Mouse (Mus musculus): ENCODE measurements at regions not wholly inside any gene's neighbourhood (a gene's known extent, or its start where the extent isn't known, plus 50 kb on each side); places are given as distances from the start of the nearest gene placed in this dataset.
A peak's percentile ranks its signal among the peaks of the same experiment; 100 is the strongest.

DNA sequence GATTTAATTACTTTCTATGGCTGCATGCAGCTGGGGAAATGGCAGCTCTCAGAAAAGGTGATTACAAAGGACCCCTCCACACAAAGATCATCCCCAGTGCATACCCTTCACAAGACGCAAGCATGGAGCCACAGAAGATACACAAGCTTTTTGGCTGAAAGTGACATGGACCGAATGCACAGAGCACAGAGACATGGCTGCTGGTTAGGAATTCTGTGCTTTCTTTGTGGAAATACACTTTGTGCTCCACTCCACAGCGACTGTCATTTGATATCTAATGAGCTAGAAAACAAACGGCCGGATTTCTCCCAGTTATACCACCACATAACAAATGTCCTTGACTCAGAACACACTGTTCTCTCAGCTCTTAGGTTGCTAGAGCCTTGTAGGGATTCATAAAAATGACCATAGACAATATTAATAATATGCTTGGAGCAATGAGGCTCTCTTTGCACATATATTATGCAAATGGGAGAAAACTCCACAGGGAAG is 132.1 kb upstream of the Fat4 start:
- no peak overlapping the region for H3K4me2 ChIP-seq (replicated peaks)
- no peaks in the 10 kb centered on the region for H3K27me3 ChIP-seq (replicated peaks)
- H3K4me3 ChIP-seq (replicated peaks): no peak overlapping the region
- WGBS: 60% methylated on average over 5 of the region's 5 CpGs
- H3K36me3 ChIP-seq: no peaks in the 10 kb centered on the region
- ATAC-seq: no peak
- H3K9ac ChIP-seq: no peak overlapping the region
- no peak overlapping the region for H3K27ac ChIP-seq
- no peaks in the 10 kb centered on the region for H3K9me3 ChIP-seq
- H3K4me1 ChIP-seq (replicated peaks): no peaks in the 10 kb centered on the region

DNA sequence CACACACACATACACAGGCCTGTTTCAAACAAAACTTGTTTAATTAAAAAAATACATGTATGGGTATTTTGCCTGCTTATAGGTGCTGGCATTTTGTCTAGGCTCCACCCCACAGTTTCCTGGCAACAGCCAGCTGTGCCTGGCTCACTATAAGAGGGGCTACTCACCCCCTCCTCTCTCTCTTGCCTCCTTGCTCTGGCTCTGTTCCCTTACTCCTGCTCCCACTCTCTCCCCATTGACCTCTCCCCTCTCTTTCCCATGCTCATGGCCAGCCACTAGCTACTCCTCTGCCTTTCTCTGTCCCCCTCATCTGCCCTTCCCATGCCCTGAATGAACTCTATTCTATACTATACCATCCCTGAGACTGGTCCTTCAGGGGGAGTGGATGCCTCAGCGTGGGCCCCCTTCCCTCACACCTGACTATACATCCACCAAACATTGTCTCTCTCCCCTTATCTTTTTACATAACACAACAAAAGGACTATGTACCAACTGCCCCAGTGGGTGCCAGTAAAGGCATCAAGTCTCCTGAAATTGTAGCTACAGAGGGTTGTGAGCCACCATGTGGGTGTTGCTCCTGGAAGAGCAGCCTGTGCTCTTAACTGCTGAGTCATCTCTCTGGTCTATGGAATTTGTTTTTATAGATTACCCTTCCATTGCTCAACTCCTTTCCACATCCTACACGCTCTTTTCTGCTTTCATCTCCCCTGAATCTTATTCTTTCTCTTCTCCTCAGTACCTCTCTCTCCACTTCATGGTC is 133.1 kb upstream of the Fat4 start:
- no peak for ATAC-seq

DNA sequence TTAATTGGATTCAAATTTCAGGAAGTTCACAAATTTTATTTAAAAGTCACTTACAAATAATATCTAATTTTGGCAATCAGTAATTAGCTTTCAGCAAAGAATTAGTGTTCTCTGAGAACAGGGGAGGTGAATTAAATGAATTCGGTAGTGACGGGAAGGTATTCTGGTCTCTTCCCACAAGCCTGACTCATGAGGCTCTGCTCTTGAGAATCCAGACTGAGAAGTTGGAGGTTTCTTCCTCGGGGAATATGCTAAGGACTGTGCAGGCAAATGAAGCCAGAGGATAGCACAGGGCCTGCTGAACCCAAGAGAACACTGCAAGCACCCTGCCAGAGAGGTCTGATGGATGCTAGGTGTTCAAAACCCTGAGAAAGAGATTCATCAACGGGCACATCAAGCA is 144.6 kb upstream of the Fat4 start:
- Histone ChIP-seq H3K4me1 (replicated peaks) (no peaks in the 10 kb centered on the region), H3K4me2 (replicated peaks) (no peak overlapping the region), H3K9me3 (no peaks in the 10 kb centered on the region), H3K27me3 (replicated peaks) (no peaks in the 10 kb centered on the region), H3K4me3 (replicated peaks) (no peak overlapping the region), H3K36me3 (no peaks in the 10 kb centered on the region), H3K9ac (no peak overlapping the region), H3K27ac (no peak overlapping the region)
- ATAC-seq: no peak
- WGBS: 81% methylated on average over 4 of the region's 4 CpGs

More for the DNA sequence above, 133.1 kb upstream of the Fat4 start:
- no peak overlapping the region for H3K9ac ChIP-seq
- no peaks in the 10 kb centered on the region for H3K9me3 ChIP-seq
- no peaks in the 10 kb centered on the region for H3K4me1 ChIP-seq (replicated peaks)
- H3K27me3 ChIP-seq (replicated peaks): no peaks in the 10 kb centered on the region
- no peak overlapping the region for H3K4me2 ChIP-seq (replicated peaks)
- no peak overlapping the region for H3K4me3 ChIP-seq (replicated peaks)
- 77% methylated on average over 2 of the region's 2 CpGs for WGBS
- no peak overlapping the region for H3K27ac ChIP-seq
- H3K36me3 ChIP-seq: no peaks in the 10 kb centered on the region

DNA sequence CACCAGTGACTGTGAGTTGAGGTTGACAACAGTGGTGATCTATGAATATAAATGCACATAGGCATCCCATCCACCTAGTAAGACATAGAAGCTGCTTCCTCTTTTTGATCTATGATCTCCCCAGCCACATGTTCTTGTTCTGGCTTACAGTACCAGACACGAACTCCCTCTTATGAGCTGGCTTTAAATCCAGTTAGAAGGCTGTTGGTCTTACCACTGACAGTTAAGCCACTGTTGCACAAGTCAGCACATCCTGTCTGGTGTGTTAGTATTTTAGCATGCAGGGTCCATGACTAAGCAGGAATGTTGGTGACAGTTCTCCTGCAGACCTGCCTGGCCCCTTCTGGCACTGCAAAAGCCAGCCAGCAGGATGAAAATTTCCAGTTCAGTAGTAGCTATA is 164.1 kb upstream of the Fat4 start:
- Histone ChIP-seq H3K9ac (no peak overlapping the region), H3K4me1 (replicated peaks) (no peaks in the 10 kb centered on the region), H3K27me3 (replicated peaks) (no peaks in the 10 kb centered on the region), H3K9me3 (no peaks in the 10 kb centered on the region), H3K36me3 (no peaks in the 10 kb centered on the region), H3K4me2 (replicated peaks) (no peak overlapping the region), H3K27ac (no peak overlapping the region), H3K4me3 (replicated peaks) (no peak overlapping the region)
- WGBS: 66% methylated on average over 1 of the region's 1 CpGs
- no peak for ATAC-seq

DNA sequence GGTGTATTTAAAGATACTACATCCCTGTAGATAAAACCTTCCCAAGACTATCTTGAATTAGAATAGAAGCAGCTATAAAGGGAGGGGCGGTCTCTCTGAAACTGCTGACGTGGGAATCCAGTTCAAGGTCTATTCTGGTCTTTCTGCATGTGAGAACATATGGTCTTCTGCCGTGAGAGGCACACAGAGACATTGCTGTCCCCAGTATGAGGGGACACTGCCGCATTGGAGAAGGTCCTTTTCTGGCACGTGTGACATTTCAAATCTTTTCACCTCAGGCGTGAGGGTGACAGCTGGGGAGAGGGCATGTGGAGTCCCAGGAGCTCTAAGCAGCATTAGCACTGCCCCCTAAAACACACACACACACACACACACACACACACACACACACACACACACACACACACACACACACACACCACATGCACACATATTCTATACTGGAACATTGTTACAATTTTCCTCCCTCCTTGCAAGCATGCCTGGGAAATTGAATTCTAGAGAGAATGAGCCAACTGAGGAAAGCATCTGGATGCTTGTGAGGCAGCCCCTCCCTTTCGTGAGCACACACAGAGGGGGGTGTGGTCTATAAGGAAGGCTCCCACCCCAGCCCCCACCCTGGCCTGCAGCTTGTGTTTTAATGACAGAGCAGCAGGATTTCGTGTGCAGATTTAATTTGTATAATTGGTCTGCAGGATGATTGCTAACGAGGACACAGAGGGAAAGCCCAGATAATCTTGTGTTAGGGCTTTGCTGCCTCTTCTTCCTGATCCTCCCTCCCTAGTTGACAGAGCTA is 174.5 kb upstream of the Fat4 start:
- Histone ChIP-seq H3K4me1 (replicated peaks) (no peaks in the 10 kb centered on the region), H3K4me3 (replicated peaks) (no peak overlapping the region), H3K36me3 (no peaks in the 10 kb centered on the region), H3K27ac (no peak overlapping the region), H3K9ac (no peak overlapping the region), H3K9me3 (no peaks in the 10 kb centered on the region), H3K27me3 (replicated peaks) (no peaks in the 10 kb centered on the region), H3K4me2 (replicated peaks) (no peak overlapping the region)
- peak; percentile 40; the same call in 1 of the 2 replicates for ATAC-seq
- WGBS: 38% methylated on average over 9 of the region's 9 CpGs

DNA sequence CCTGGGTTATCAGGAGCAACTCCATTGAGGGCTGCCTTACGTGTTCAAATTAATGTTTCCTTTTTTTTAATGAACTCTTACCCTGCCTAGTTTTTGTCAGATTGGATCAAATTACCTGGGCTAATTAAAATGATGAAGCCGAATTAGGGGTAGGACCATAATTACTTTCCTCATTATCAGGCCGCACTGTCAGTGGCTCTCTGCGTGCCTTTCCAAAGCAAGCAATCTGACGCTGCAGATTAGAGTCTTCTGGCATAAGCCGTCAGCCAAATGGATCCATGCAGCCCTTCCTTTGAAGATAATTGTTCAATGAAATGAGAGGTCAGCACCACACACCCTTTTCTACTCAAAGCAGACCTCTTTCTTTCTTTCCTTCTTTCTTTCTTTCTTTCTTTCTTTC is 175.5 kb upstream of the Fat4 start:
- ATAC-seq: no peak
- H3K4me2 ChIP-seq (replicated peaks): no peak overlapping the region
- H3K9ac ChIP-seq: no peak overlapping the region
- no peak overlapping the region for H3K27ac ChIP-seq
- H3K9me3 ChIP-seq: no peaks in the 10 kb centered on the region
- 52% methylated on average over 6 of the region's 6 CpGs for WGBS
- H3K27me3 ChIP-seq (replicated peaks): no peaks in the 10 kb centered on the region
- H3K4me3 ChIP-seq (replicated peaks): no peak overlapping the region
- no peaks in the 10 kb centered on the region for H3K36me3 ChIP-seq
- no peaks in the 10 kb centered on the region for H3K4me1 ChIP-seq (replicated peaks)

DNA sequence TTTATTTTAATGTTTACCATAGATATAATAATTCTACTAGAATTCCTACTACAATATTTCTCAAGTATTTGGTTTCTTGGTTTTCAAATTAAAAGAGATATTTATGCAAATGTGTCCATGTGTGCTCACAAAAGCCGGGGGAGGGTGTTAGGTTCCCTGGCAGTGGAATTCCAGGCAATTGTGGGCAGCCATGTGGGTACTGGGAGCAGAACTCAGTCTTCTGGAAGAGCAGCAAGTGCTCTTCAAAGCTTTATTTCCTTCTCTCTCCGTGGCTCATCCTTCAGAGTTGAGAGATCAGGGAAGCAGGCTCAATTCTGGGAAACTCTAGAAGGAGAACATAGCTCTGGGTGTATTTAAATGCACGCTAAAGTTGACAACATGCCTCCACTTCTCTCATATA is 178.8 kb upstream of the Fat4 start:
- Histone ChIP-seq H3K4me2 (replicated peaks) (no peak overlapping the region), H3K27me3 (replicated peaks) (no peaks in the 10 kb centered on the region), H3K27ac (no peak overlapping the region), H3K4me1 (replicated peaks) (no peaks in the 10 kb centered on the region), H3K36me3 (no peaks in the 10 kb centered on the region), H3K9me3 (no peaks in the 10 kb centered on the region), H3K9ac (no peak overlapping the region), H3K4me3 (replicated peaks) (no peak overlapping the region)
- 73% methylated on average over 3 of the region's 3 CpGs for WGBS
- no peak for ATAC-seq

DNA sequence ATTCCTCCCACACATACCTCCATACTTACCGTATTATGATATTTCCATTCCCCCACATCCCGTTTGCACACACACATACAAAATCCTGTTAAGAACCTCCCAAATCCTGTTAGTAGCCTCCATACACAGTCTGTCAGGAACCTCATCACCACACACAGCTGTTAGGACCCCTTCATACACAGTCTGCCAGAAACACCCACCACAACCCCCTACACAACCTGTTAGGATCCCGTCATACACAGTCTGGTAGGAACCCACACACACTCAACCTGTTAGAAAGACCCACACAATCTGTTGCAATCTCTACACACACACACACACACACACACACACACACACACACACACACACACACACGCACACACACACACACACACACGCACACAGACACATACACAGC is 187.5 kb upstream of the Fat4 start:
- Histone ChIP-seq H3K27ac (no peak overlapping the region), H3K4me3 (replicated peaks) (no peak overlapping the region), H3K4me1 (replicated peaks) (no peaks in the 10 kb centered on the region), H3K36me3 (no peaks in the 10 kb centered on the region), H3K27me3 (replicated peaks) (no peaks in the 10 kb centered on the region), H3K9me3 (no peaks in the 10 kb centered on the region), H3K4me2 (replicated peaks) (no peak overlapping the region), H3K9ac (no peak overlapping the region)
- no peak for ATAC-seq
- 81% methylated on average over 5 of the region's 5 CpGs for WGBS

DNA sequence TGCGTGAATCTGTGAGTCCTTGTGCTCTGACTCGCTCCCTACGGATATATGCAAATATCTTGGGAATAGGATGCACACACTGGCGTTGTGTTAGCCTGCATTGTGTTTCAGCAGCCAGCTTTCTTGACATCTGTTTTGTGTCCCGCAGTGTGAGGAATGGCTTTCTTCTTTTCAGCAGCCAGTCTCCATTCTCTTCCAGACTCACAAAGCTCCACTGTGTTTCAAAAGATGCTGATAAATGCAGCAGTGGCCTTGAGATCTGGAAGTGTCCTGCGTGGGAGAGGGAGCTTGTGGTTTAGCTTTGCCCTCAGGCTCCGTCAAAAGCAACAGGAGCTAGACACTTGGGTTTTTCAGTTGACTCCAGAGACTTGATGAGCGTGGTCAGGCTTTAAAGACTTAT is 188.9 kb upstream of the Fat4 start:
- Histone ChIP-seq H3K4me3 (replicated peaks) (no peak overlapping the region), H3K4me2 (replicated peaks) (no peak overlapping the region), H3K4me1 (replicated peaks) (no peaks in the 10 kb centered on the region), H3K36me3 (no peaks in the 10 kb centered on the region), H3K27me3 (replicated peaks) (no peaks in the 10 kb centered on the region), H3K9ac (no peak overlapping the region), H3K9me3 (no peaks in the 10 kb centered on the region), H3K27ac (no peak overlapping the region)
- no peak for ATAC-seq
- 47% methylated on average over 8 of the region's 8 CpGs for WGBS

DNA sequence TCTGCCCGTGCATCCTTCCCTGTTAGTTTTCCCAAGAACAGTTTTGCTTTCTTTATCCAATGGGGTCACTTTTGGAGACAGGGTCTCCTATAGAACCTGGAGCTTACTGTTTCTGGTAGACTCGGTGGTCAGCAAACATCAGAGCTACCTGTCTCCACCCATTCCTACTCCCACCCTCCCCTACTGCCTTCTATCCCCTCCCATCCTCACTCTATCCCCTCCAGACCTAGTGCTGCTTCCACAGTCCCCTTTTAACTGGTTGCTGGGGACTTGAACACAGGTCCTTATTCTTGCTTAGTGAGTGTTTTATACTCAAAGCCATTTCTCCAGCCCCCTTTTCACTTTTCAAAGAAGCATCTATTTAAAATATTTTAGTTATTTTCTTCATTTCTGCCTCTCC is 189.4 kb upstream of the Fat4 start:
- H3K4me1 ChIP-seq (replicated peaks): no peaks in the 10 kb centered on the region
- H3K4me2 ChIP-seq (replicated peaks): no peak overlapping the region
- no peaks in the 10 kb centered on the region for H3K36me3 ChIP-seq
- WGBS: 81% methylated on average over 2 of the region's 2 CpGs
- ATAC-seq: no peak
- H3K9ac ChIP-seq: no peak overlapping the region
- H3K27ac ChIP-seq: no peak overlapping the region
- no peaks in the 10 kb centered on the region for H3K9me3 ChIP-seq
- no peak overlapping the region for H3K4me3 ChIP-seq (replicated peaks)
- H3K27me3 ChIP-seq (replicated peaks): no peaks in the 10 kb centered on the region

DNA sequence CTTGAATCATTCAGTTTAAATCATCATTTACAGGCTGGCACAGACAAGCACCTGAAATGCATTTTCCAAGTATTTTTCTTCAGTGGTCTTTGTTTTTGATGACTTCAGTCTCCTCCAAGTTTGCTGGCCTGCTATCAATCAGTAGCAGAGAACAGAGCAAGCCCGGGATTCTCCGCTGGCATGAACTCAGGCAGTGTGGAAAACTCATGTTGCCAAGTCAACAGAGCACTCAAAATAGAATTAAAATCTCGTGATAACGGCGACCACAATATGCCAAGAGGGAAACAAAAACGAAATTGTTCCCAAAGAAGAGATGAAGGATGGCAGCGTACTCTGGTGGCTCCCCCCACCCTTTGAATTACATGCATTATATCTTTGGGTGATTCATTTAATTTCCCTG is 190.9 kb upstream of the Fat4 start:
- Histone ChIP-seq H3K4me1 (replicated peaks) (no peaks in the 10 kb centered on the region), H3K9me3 (no peaks in the 10 kb centered on the region), H3K9ac (no peak overlapping the region), H3K4me2 (replicated peaks) (no peak overlapping the region), H3K36me3 (no peaks in the 10 kb centered on the region), H3K27ac (no peak overlapping the region), H3K4me3 (replicated peaks) (no peak overlapping the region), H3K27me3 (replicated peaks) (no peaks in the 10 kb centered on the region)
- 78% methylated on average over 7 of the region's 7 CpGs for WGBS
- no peak for ATAC-seq

DNA sequence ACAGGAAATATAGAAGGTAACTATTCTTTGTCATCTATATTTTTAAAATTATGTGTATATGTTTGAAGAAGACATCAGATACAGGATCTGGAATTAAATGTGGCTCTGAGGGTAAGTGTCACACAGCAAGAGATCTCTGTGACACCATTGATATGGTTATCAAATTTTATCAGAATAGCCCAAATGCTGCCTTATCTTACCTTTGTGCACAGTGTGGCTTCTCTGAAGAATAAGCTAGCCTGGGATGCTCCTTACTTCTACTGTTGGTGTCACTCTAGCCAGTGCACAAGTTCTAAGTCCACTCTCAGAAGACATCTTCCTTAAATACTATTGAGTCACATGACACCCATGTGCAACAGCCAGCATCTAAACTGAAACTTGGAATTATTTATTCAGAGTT is 194.0 kb upstream of the Fat4 start:
- no peak for ATAC-seq

More for the DNA sequence above, 194.0 kb upstream of the Fat4 start:
- Histone ChIP-seq H3K9ac (no peak overlapping the region), H3K9me3 (no peaks in the 10 kb centered on the region), H3K36me3 (no peaks in the 10 kb centered on the region), H3K4me2 (replicated peaks) (no peak overlapping the region), H3K27me3 (replicated peaks) (no peaks in the 10 kb centered on the region), H3K27ac (no peak overlapping the region), H3K4me1 (replicated peaks) (no peaks in the 10 kb centered on the region), H3K4me3 (replicated peaks) (no peak overlapping the region)

Measured in intestine, embryonic 15.5 days (tissue).